Mouse (Mus musculus) kidney, postnatal 14 days (tissue): ENCODE results near the gene Mcee.

Experiments used
- DNase-seq: peaks from one replicate; pipeline ENCODE4 v3.0.0; 2022; ENCODE audit warnings: mixed read lengths

The Mcee gene

DNA sequence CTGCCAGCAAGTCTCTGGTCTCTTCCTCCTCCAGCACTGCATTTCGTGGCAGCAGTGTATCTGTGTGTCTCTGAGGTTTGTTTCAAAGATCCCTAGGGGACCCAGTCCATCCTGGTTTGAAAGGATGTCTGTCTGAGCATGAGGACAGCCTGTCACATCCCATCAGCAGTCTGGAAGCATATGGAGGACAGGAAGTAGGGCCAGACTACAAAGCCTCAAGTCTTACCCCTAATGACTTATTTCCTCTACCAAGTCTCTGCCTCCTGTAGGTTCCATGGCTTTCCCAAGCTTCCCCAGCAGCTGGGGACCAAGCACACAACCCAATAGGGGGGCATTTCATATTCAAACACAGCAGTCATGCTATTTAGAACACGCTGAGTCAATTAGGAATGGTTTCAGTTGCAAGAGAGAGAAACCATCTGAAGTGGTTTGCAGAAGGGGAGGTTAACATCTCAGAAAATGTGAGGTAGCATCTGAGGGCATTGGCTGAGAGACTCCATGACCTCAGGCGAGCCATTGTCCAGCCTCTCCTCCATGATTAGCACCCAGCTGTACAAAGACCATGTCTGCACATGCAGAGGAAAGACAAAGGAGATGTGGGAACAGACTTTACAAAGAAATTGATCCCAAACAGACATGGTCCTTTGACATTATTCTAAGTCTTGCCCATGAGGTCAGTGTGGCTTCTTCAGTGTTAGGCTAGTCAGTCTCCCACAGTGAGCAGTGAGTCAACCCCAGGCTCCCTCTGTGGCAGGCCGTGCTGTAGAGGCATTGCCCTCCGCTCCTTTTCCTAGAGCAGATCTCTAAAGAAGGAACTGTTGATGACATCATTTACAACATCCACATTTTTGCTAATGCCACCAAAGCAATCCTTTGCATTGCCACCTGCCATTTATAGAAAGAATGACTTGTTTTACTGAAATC is 47.5 kb downstream of the Mcee start:
- DNase-seq: no peak

DNA sequence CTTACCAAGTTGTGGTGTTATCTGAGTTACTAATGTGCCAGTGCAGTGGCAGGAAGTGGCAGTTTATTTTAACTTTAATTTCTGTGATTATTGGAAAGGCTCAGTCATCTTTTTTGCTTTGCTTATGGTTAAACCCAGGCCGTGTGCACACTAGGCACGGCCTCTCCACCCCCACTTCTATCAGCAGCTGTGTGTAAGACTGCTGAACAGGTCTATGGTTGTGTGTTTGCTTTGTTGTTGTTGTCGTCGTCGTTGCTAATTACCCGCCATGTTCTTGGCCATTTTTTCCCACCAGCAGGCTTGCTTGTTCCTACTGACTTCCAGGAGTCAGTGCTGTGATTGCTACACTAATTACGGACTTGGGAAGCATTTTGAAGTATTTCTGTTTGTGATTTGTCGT is 48.1 kb downstream of the Mcee start:
- no peak for DNase-seq

DNA sequence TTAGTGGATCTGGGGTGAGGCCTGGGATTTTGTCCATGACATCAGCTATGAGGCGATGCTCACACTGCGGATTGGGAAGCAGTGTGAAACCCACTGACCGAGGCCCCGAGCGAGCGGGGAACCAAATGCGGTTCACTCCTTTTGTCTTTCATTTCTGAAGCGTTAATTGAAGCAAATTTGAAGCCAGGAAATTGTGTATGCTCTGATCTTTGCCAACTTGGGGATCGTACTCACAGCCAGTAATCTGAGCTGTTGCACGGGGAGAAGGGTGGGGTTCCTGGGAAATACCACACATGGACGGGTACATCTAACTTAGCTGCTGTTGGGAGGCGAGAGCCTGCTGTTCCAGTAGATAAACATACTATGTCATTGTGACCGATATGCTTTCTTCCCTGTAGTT is 58.2 kb downstream of the Mcee start:
- no peak for DNase-seq

DNA sequence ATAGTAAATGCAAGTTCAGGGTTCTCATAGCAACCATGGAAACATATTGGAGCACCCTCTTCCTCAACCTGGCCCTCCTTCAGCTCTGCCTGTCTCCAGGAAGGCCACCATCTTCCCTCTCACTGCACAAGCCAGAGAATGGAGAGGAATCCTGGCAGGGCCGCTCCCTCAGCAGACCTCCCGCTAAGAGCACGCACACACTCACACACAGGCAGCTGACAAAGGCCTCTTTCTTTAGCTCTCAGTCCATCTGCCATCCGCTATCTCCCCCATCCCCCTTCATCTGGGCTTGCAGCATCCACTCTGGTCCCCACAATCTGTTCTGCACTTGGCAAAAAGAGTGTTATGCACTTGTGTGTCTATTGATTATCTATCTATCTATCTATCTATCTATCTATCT is 59.0 kb downstream of the Mcee start:
- no peak for DNase-seq

DNA sequence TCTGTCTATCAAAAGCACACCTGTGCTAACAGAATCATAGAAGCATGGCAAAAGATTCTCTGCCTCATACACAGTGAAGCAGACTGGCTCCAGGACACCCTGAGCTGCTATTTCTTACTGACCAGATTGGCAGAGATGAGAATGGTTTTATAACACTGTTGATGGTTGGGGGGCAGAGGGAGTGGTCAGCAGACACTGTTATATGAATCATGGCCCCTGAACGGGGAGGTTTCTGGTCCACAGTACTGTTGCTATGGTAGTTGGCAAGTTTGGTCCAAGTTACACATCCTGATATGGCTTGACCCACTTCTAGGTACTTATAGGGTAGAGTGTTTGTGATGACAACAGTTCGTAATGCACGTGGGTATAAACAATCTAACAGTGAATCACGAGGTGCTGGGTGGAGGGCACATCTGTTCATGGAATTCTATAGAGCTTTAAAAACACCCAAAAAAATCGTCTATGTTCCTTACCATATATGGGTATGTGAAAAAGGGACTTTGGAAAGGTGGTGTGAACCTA is 59.5 kb downstream of the Mcee start:
- DNase-seq: no peak

DNA sequence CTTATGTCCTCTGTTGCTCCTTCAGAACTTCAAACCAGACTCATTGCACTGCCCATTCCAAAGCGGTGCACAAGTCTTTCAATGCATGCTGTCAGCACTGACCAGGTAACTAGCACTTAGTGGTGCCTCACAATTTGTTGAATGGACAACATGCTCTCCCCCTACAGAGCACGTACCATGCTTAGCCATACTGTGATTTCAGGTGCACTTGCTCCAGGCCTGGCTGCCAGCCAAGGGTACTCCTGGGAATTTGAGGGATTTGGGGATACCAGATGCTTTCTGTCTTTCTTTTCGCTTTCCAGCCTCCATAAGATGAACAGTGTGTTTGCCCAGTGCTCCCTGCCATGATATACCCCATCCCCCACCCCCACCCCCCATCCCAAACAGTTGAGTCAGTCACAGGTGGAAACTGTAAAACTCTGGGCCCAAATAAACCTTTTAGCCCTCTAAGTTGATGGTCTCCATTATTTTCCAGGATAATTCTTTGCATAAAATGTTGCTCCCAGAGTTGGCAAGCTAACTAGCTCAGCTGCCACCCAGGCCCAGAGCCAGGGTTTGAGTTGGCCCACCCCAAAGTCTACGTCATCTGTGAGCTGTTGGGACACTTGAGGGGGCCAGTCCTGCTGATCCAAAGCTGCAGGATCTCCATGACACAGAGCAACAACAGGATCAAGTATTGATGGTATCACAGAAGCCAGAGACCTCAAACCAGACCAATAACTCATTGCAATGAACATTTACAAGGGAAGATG is 60.2 kb downstream of the Mcee start:
- DNase-seq: no peak

DNA sequence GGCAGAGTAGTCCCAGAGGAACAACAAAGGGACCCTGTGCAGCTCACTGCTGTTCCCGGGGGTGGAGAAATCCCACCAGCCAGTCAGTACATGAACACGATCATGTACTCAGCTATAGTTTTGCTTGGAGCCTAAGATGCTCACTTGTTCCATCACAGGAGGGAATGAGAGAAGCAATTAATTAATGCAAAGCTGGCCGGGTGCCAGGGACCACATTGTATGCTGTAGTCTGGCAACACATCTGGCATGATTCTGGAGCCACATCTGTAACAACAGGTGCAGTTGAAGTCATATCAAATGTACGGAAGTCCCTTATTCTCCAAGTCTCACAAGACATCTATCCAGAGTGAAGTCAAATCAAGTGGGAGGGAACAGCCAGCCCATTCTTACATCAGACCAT is 63.8 kb downstream of the Mcee start:
- no peak for DNase-seq

DNA sequence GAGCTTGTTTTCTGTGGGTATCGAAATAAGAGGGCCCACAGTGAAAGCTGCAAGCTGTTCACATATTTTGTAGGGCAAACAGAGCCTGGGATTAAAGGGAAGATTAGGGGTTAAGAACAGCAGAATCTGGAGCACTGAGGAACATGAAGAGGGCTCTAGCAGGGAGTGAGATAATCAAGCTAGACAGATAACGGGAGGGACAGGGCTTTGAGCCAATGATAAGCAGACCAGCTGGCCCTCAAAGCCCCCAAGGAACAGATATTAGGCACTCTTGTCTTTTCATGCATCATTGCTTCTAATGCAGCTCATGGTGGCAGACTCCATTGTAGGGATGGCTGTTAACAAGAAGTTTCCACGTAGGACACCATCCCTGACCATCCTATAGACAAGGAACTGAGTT is 64.3 kb downstream of the Mcee start:
- DNase-seq: no peak

DNA sequence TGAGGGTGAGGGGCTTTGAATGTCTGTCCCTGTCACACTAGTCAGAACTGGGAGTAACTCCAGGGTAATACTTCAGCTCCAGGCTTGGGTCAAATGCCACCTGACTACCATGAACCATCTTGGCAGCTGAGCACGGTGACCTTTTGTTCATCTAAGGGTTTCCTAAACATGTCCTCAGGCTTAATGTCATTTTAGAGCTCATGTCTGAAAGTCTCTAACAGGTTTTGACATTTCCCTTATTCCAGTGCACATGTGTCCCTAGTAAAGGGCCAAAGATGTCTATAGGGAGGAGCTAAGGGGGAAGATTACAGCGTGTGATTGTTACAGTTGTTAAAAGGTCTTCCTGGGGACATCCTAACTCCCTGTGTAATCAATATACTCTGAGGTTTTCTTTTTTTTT is 65.4 kb downstream of the Mcee start:
- no peak for DNase-seq
